9 mouse cellular contexts compared by ENCODE assay signal in genomic region chr11:117267828-117268227, GRCm38 (mm10).
DNase-seq lines count a peak whose midpoint lies in the region; ATAC-seq and TF ChIP-seq lines count a peak whose summit lies in the region.
"Had no signal": no experiment of that assay in that cellular context is flagged by ENCODE, and none has a peak within 500 bp of the region (broad histone marks: within the 10 kb centered on the region; RNA-seq: fewer than 3 reads in every experiment).

No protein-coding gene starts in this region.

- WGBS in lung, postnatal 0 days = 20% methylated on average over 2 of the region's 4 CpGs
- WGBS in forebrain, embryonic 15.5 days = 19% methylated on average over 4 of the region's 4 CpGs
- 10% methylated on average over 4 of the region's 4 CpGs for WGBS in limb, embryonic 12.5 days
- 9% methylated on average over 4 of the region's 4 CpGs for WGBS in stomach, embryonic 14.5 days

- no peaks in the 10 kb centered on the region for H3K27me3 ChIP-seq in lung, postnatal 0 days (replicated peaks; ENCODE audit: insufficient read depth, low read length)
- no peaks in the 10 kb centered on the region for H3K27me3 ChIP-seq in forebrain, embryonic 15.5 days
- no peaks in the 10 kb centered on the region for H3K27me3 ChIP-seq in limb, embryonic 12.5 days
- H3K27me3 ChIP-seq in stomach, embryonic 14.5 days (ENCODE audit: control insufficient read depth, insufficient read depth, low read length) = no peaks in the 10 kb centered on the region

- 0 out of 2 replicates have a peak overlapping the region, but pooled peaks have one; percentile 60 for H3K4me3 ChIP-seq in lung, postnatal 0 days (ENCODE audit: low read depth, low read length)
- peak overlapping the region; percentile 61 for H3K4me3 ChIP-seq in forebrain, embryonic 15.5 days
- peak overlapping the region; percentile 81 for H3K4me3 ChIP-seq in limb, embryonic 12.5 days (replicated peaks)
- H3K4me3 ChIP-seq in stomach, embryonic 14.5 days (ENCODE audit: low read depth, low read length) = peak overlapping the region; percentile 73

- H3K36me3 ChIP-seq in lung, postnatal 0 days (ENCODE audit: insufficient read depth, low read length) = no peaks in the 10 kb centered on the region
- H3K36me3 ChIP-seq in forebrain, embryonic 15.5 days = no peaks in the 10 kb centered on the region
- peaks cover 16% of the 10 kb centered on the region for H3K36me3 ChIP-seq in limb, embryonic 12.5 days
- no peaks in the 10 kb centered on the region; the same call in 1 of the 2 replicates for H3K36me3 ChIP-seq in stomach, embryonic 14.5 days (ENCODE audit: control insufficient read depth, insufficient read depth, low read length)

- no peak overlapping the region for H3K9ac ChIP-seq in lung, postnatal 0 days (replicated peaks; ENCODE audit: low read depth)
- H3K9ac ChIP-seq in forebrain, embryonic 15.5 days (replicated peaks) = no peak overlapping the region
- H3K9ac ChIP-seq in limb, embryonic 12.5 days (replicated peaks) = peak overlapping the region; percentile 91
- peak overlapping the region; percentile 25; the same call in 1 of the 2 replicates for H3K9ac ChIP-seq in stomach, embryonic 14.5 days (replicated peaks; ENCODE audit: low read depth, low read length)

- ATAC-seq in lung, postnatal 0 days = no peak
- ATAC-seq in forebrain, embryonic 15.5 days (replicated peaks) = no peak
- ATAC-seq in limb, embryonic 12.5 days (ENCODE audit: insufficient number of reproducible peaks, insufficient read depth, low FRiP score, low TSS enrichment, low read depth) = no peak
- no peak for ATAC-seq in stomach, embryonic 14.5 days (ENCODE audit: insufficient number of reproducible peaks, insufficient read depth, low FRiP score, low read depth)

- TF ChIP-seq EP300 in lung, postnatal 0 days (IDR thresholded peaks at IDR 0.05) = no peak

- no peak for TF ChIP-seq CTCF in lung, postnatal 0 days (IDR thresholded peaks at IDR 0.05)

- H3K4me1 ChIP-seq in lung, postnatal 0 days (ENCODE audit: insufficient read depth, low read depth, low read length) = peaks cover 16% of the 10 kb centered on the region
- peaks cover 62% of the 10 kb centered on the region for H3K4me1 ChIP-seq in forebrain, embryonic 15.5 days
- H3K4me1 ChIP-seq in limb, embryonic 12.5 days (replicated peaks) = peaks cover 87% of the 10 kb centered on the region
- H3K4me1 ChIP-seq in stomach, embryonic 14.5 days (ENCODE audit: control insufficient read depth, insufficient read depth, low read length) = peaks cover 55% of the 10 kb centered on the region

- no peak overlapping the region; the same call in 1 of the 2 replicates for H3K27ac ChIP-seq in lung, postnatal 0 days (ENCODE audit: low read length)
- peak overlapping the region; percentile 74; the same call in 1 of the 2 replicates for H3K27ac ChIP-seq in forebrain, embryonic 15.5 days (replicated peaks)
- H3K27ac ChIP-seq in limb, embryonic 12.5 days = peak overlapping the region; percentile 94
- peak overlapping the region; percentile 88; the same call in 1 of the 2 replicates for H3K27ac ChIP-seq in stomach, embryonic 14.5 days (ENCODE audit: low read length)

- H3K9me3 ChIP-seq in lung, postnatal 0 days (ENCODE audit: low read length) = no peaks in the 10 kb centered on the region
- no peaks in the 10 kb centered on the region for H3K9me3 ChIP-seq in forebrain, embryonic 15.5 days
- no peaks in the 10 kb centered on the region for H3K9me3 ChIP-seq in limb, embryonic 12.5 days
- H3K9me3 ChIP-seq in stomach, embryonic 14.5 days (ENCODE audit: control insufficient read depth, low read depth, low read length) = no peaks in the 10 kb centered on the region

- no peak for DNase-seq in lung, postnatal 0 days (ENCODE audit: low spot score)
- no peak for DNase-seq in lung, postnatal 4 days
- DNase-seq in layer of hippocampus, postnatal 14 days (ENCODE audit: low spot score in 2 of 2) = no peak
- no peak for DNase-seq in adrenal gland, postnatal 36 days
- DNase-seq in adrenal gland, adult 8-10 months = no peak
- DNase-seq: cerebellum, adult 2 months had no signal

- H3K4me2 ChIP-seq in lung, postnatal 0 days (replicated peaks; ENCODE audit: low read depth, low read length) = peak overlapping the region; percentile 77
- peak overlapping the region; percentile 82 for H3K4me2 ChIP-seq in forebrain, embryonic 15.5 days (replicated peaks)
- H3K4me2 ChIP-seq in limb, embryonic 12.5 days = peak overlapping the region; percentile 75
- peak overlapping the region; percentile 79 for H3K4me2 ChIP-seq in stomach, embryonic 14.5 days (replicated peaks; ENCODE audit: low read depth, low read length)

Comparison
In these comparisons a context has a peak if more than half of its experiments do, and no peak if none do; other contexts are left out.
1. H3K9ac ChIP-seq: peak in limb, embryonic 12.5 days (single experiment) and stomach, embryonic 14.5 days (single experiment); none in lung, postnatal 0 days (single experiment) and forebrain, embryonic 15.5 days (single experiment).
2. Peak in every context shown above with its lines, with median percentiles within 50 percentile points of each other: H3K4me2 ChIP-seq and H3K4me3 ChIP-seq.